ENCODE assay signal across 17 mouse cellular contexts in genomic region chr6:122493799-122494472, GRCm38 (mm10). TPM values are rescaled to one million over a fixed set of nuclear protein-coding genes. Genes with fewer than 3 reads are reported as not detected.
DNase-seq lines count a peak whose midpoint lies in the region; ATAC-seq and TF ChIP-seq lines count a peak whose summit lies in the region.
"Had no signal": no experiment of that assay in that cellular context is flagged by ENCODE, and none has a peak within 500 bp of the region (broad histone marks: within the 10 kb centered on the region; RNA-seq: fewer than 3 reads in every experiment).

No protein-coding gene starts in this region.

- no peak overlapping the region for H3K9ac ChIP-seq in forebrain, postnatal 0 days
- no peak overlapping the region; the same call in 1 of the 2 replicates for H3K9ac ChIP-seq in hindbrain, embryonic 14.5 days
- H3K9ac ChIP-seq in midbrain, embryonic 15.5 days, result no peak overlapping the region
- no peak overlapping the region for H3K9ac ChIP-seq in liver, postnatal 0 days (replicated peaks)
- H3K9ac ChIP-seq: stomach, embryonic 15.5 days had no signal

- H3K4me1 ChIP-seq in forebrain, embryonic 10.5 days, result peaks cover 52% of the 10 kb centered on the region
- 0 out of 2 replicates have a peak, but pooled peaks cover 8% of the 10 kb centered on the region for H3K4me1 ChIP-seq in forebrain, postnatal 0 days (ENCODE audit: insufficient read depth)
- H3K4me1 ChIP-seq in hindbrain, embryonic 14.5 days (replicated peaks; ENCODE audit: control insufficient read depth, insufficient read depth, low read length), result peaks cover 27% of the 10 kb centered on the region
- H3K4me1 ChIP-seq in midbrain, embryonic 15.5 days, result peaks cover 42% of the 10 kb centered on the region
- H3K4me1 ChIP-seq in liver, postnatal 0 days (ENCODE audit: insufficient read depth), result 0 out of 2 replicates have a peak, but pooled peaks cover 7% of the 10 kb centered on the region

- no peak overlapping the region for H3K4me3 ChIP-seq in forebrain, embryonic 10.5 days
- H3K4me3 ChIP-seq in forebrain, postnatal 0 days (ENCODE audit: low read depth, low read length), result no peak overlapping the region
- H3K4me3 ChIP-seq in hindbrain, embryonic 14.5 days (replicated peaks; ENCODE audit: low read length), result no peak overlapping the region
- no peak overlapping the region for H3K4me3 ChIP-seq in midbrain, embryonic 15.5 days
- H3K4me3 ChIP-seq in liver, postnatal 0 days (ENCODE audit: low read depth, low read length), result no peak overlapping the region
- no peak overlapping the region for H3K4me3 ChIP-seq in gastrocnemius, adult 2 months
- H3K4me3 ChIP-seq: stomach, embryonic 15.5 days had no signal

- TF ChIP-seq EP300 in liver, postnatal 0 days (IDR thresholded peaks at IDR 0.05; ENCODE audit: low read depth), result no peak

- no peak for ATAC-seq in forebrain, postnatal 0 days
- no peak for ATAC-seq in hindbrain, embryonic 14.5 days (ENCODE audit: low FRiP score)
- no peak for ATAC-seq in midbrain, embryonic 15.5 days (replicated peaks)
- no peak for ATAC-seq in liver, postnatal 0 days
- ATAC-seq in CD4-positive, CD25-positive, alpha-beta regulatory T cell, adult 4 months, result no peak

- peak overlapping the region; percentile 83 for H3K27ac ChIP-seq in forebrain, embryonic 10.5 days
- no peak overlapping the region for H3K27ac ChIP-seq in forebrain, postnatal 0 days (ENCODE audit: low read depth, low read length)
- H3K27ac ChIP-seq in hindbrain, embryonic 14.5 days, result peak overlapping the region; percentile 80
- peak overlapping the region; percentile 57 for H3K27ac ChIP-seq in midbrain, embryonic 15.5 days
- H3K27ac ChIP-seq in liver, postnatal 0 days (ENCODE audit: low read depth), result no peak overlapping the region
- H3K27ac ChIP-seq in gastrocnemius, adult 2 months, result no peak overlapping the region

- 25% methylated on average over 6 of the region's 6 CpGs for WGBS in forebrain, embryonic 10.5 days
- 28% methylated on average over 6 of the region's 6 CpGs for WGBS in forebrain, postnatal 0 days
- WGBS in hindbrain, embryonic 14.5 days, result 32% methylated on average over 6 of the region's 6 CpGs
- 21% methylated on average over 6 of the region's 6 CpGs for WGBS in midbrain, embryonic 15.5 days
- 21% methylated on average over 6 of the region's 6 CpGs for WGBS in liver, postnatal 0 days (ENCODE audit: insufficient replicate concordance)

- TF ChIP-seq CTCF in forebrain, postnatal 0 days (IDR thresholded peaks at IDR 0.05; ENCODE audit: low read depth), result no peak
- TF ChIP-seq CTCF in liver, postnatal 0 days (IDR thresholded peaks at IDR 0.05; ENCODE audit: low read depth), result no peak
- no peak for TF ChIP-seq CTCF in gastrocnemius, adult 2 months (IDR thresholded peaks at IDR 0.05)

- no peaks in the 10 kb centered on the region for H3K9me3 ChIP-seq in forebrain, embryonic 10.5 days
- no peaks in the 10 kb centered on the region for H3K9me3 ChIP-seq in forebrain, postnatal 0 days (ENCODE audit: low read length)
- H3K9me3 ChIP-seq in hindbrain, embryonic 14.5 days (ENCODE audit: control insufficient read depth, low read length), result no peaks in the 10 kb centered on the region
- H3K9me3 ChIP-seq in midbrain, embryonic 15.5 days, result no peaks in the 10 kb centered on the region
- H3K9me3 ChIP-seq in liver, postnatal 0 days (ENCODE audit: low read length), result no peaks in the 10 kb centered on the region
- H3K9me3 ChIP-seq: stomach, embryonic 15.5 days had no signal

- no peak for DNase-seq in forebrain, embryonic 10.5 days (ENCODE audit: extremely low spot score, low spot score)
- DNase-seq in forebrain, postnatal 0 days, result no peak
- DNase-seq in embryo, embryonic 10.5 days (ENCODE audit: low spot score), result peak; percentile 51
- DNase-seq in hindbrain, embryonic 14.5 days (ENCODE audit: low spot score), result no peak
- DNase-seq in liver, postnatal 0 days, result no peak
- DNase-seq in gastrocnemius, adult 2 months, result no peak
- DNase-seq: lung, adult 18-20 months; right cerebral cortex, adult 18-20 months had no signal

- intact Hi-C loops in gastrocnemius, adult 2 months (cut with DNase I), result no loop called here

- H3K27me3 ChIP-seq in forebrain, embryonic 10.5 days (ENCODE audit: poor library complexity, severe bottlenecking), result peaks cover 10% of the 10 kb centered on the region
- H3K27me3 ChIP-seq in forebrain, postnatal 0 days (ENCODE audit: insufficient read depth, low read length), result no peaks in the 10 kb centered on the region
- no peaks in the 10 kb centered on the region for H3K27me3 ChIP-seq in hindbrain, embryonic 14.5 days (ENCODE audit: control insufficient read depth, insufficient read depth, low read length)
- no peaks in the 10 kb centered on the region for H3K27me3 ChIP-seq in midbrain, embryonic 15.5 days (replicated peaks)
- H3K27me3 ChIP-seq in liver, postnatal 0 days (ENCODE audit: insufficient read depth, low read length), result peaks cover 65% of the 10 kb centered on the region
- H3K27me3 ChIP-seq: stomach, embryonic 15.5 days had no signal

- no peaks in the 10 kb centered on the region for H3K36me3 ChIP-seq in forebrain, embryonic 10.5 days (replicated peaks)
- no peaks in the 10 kb centered on the region for H3K36me3 ChIP-seq in forebrain, postnatal 0 days (ENCODE audit: insufficient read depth)
- H3K36me3 ChIP-seq in hindbrain, embryonic 14.5 days (replicated peaks; ENCODE audit: control insufficient read depth, insufficient read depth), result no peaks in the 10 kb centered on the region
- no peaks in the 10 kb centered on the region for H3K36me3 ChIP-seq in midbrain, embryonic 15.5 days (replicated peaks)
- H3K36me3 ChIP-seq in liver, postnatal 0 days (replicated peaks; ENCODE audit: insufficient read depth, low read length), result no peaks in the 10 kb centered on the region
- H3K36me3 ChIP-seq: stomach, embryonic 15.5 days had no signal

- no peak overlapping the region for H3K4me2 ChIP-seq in forebrain, postnatal 0 days (ENCODE audit: low read depth)
- no peak overlapping the region for H3K4me2 ChIP-seq in hindbrain, embryonic 14.5 days (replicated peaks)
- H3K4me2 ChIP-seq in midbrain, embryonic 15.5 days, result 0 out of 2 replicates have a peak overlapping the region, but pooled peaks have one; percentile 1
- H3K4me2 ChIP-seq in liver, postnatal 0 days (ENCODE audit: low read depth, low read length), result no peak overlapping the region
- H3K4me2 ChIP-seq: stomach, embryonic 15.5 days had no signal

RNA-seq across cellular contexts. Expression of gene Rimklb, which starts 4.6 kb away (rescaled TPM):
- 43.0 and 44.4 TPM in 2 replicates for polyA plus RNA-seq in forebrain, embryonic 10.5 days (2016; fragmentation: Nextera tagmentation; extraction: Ambion mirVana)
- total RNA-seq in forebrain, postnatal 0 days (2014; rRNA removed), result 159 and 160 TPM in 2 replicates
- 86.6 and 104 TPM in 2 replicates for polyA plus RNA-seq in forebrain, postnatal 0 days (2015; fragmentation: Nextera tagmentation; extraction: Ambion mirVana)
- 127 and 145 TPM in 2 replicates for polyA plus RNA-seq in hindbrain, embryonic 14.5 days (2014; fragmentation: Nextera tagmentation; extraction: Ambion mirVana)
- polyA plus RNA-seq in midbrain, embryonic 15.5 days (2015; fragmentation: Nextera tagmentation; extraction: Ambion mirVana), result 120 and 121 TPM in 2 replicates
- 0.34 TPM in 1 of 2 replicates, not detected in the other for polyA plus RNA-seq in liver, postnatal 0 days (2015; fragmentation: Nextera tagmentation; extraction: Ambion mirVana)
- under 1 TPM in 1 of 2 experiments, not detected in 1; 0.17 TPM for polyA plus RNA-seq in CD4-positive, CD25-positive, alpha-beta regulatory T cell, adult 4 months (2017; shearing (Covaris generic))
- total RNA-seq in gastrocnemius, adult 2 months (2021), result under 1 TPM in 1 of 2 experiments, not detected in 1; 0.99 TPM
- total RNA-seq: monocyte, adult 5-6 weeks had no signal

RNA-seq across cellular contexts. Expression of gene Mfap5, which starts 11.7 kb away (rescaled TPM):
- polyA plus RNA-seq in forebrain, embryonic 10.5 days (2016; fragmentation: Nextera tagmentation; extraction: Ambion mirVana), result 0.12 and 0.42 TPM in 2 replicates
- total RNA-seq in forebrain, postnatal 0 days (2014; rRNA removed), result 3.5 and 3.6 TPM in 2 replicates
- polyA plus RNA-seq in forebrain, postnatal 0 days (2015; fragmentation: Nextera tagmentation; extraction: Ambion mirVana), result 3.8 and 5.5 TPM in 2 replicates
- polyA plus RNA-seq in hindbrain, embryonic 14.5 days (2014; fragmentation: Nextera tagmentation; extraction: Ambion mirVana), result 2.0 and 2.3 TPM in 2 replicates
- polyA plus RNA-seq in midbrain, embryonic 15.5 days (2015; fragmentation: Nextera tagmentation; extraction: Ambion mirVana), result 2.3 and 3.7 TPM in 2 replicates
- polyA plus RNA-seq in liver, postnatal 0 days (2015; fragmentation: Nextera tagmentation; extraction: Ambion mirVana), result 0.55 and 2.5 TPM in 2 replicates
- polyA plus RNA-seq in CD4-positive, CD25-positive, alpha-beta regulatory T cell, adult 4 months (2017; shearing (Covaris generic)), result not detected
- 10 to 100 TPM; 24.3 to 35.4 TPM for total RNA-seq in gastrocnemius, adult 2 months (2021)
- total RNA-seq: monocyte, adult 5-6 weeks had no signal

RNA-seq across cellular contexts. Expression of gene Aicda, which starts 59.7 kb away (rescaled TPM):
- polyA plus RNA-seq in forebrain, embryonic 10.5 days (2016; fragmentation: Nextera tagmentation; extraction: Ambion mirVana), result not detected in 2 replicates
- 0.31 and 3.1 TPM in 2 replicates for total RNA-seq in forebrain, postnatal 0 days (2014; rRNA removed)
- 0.29 and 1.3 TPM in 2 replicates for polyA plus RNA-seq in forebrain, postnatal 0 days (2015; fragmentation: Nextera tagmentation; extraction: Ambion mirVana)
- polyA plus RNA-seq in hindbrain, embryonic 14.5 days (2014; fragmentation: Nextera tagmentation; extraction: Ambion mirVana), result 0.52 and 1.0 TPM in 2 replicates
- 0.40 and 0.56 TPM in 2 replicates for polyA plus RNA-seq in midbrain, embryonic 15.5 days (2015; fragmentation: Nextera tagmentation; extraction: Ambion mirVana)
- polyA plus RNA-seq in liver, postnatal 0 days (2015; fragmentation: Nextera tagmentation; extraction: Ambion mirVana), result 0.06 TPM in 1 of 2 replicates, not detected in the other
- 1 to 10 TPM in 1 of 2 experiments, under 1 TPM in 1; 0.66 to 1.6 TPM for polyA plus RNA-seq in CD4-positive, CD25-positive, alpha-beta regulatory T cell, adult 4 months (2017; shearing (Covaris generic))
- not detected for total RNA-seq in gastrocnemius, adult 2 months (2021)
- total RNA-seq: gastrocnemius, adult 18-20 months; left cerebral cortex, postnatal 10 days; monocyte, adult 5-6 weeks had no signal
- polyA plus RNA-seq: cortical plate, adult 2 months; heart, postnatal 0 days; kidney, embryonic 16.5 days had no signal

Comparison
In these comparisons a context has a peak if more than half of its experiments do, and no peak if none do; other contexts are left out.
1. H3K27ac ChIP-seq: peak in forebrain, embryonic 10.5 days (single experiment), hindbrain, embryonic 14.5 days (single experiment) and midbrain, embryonic 15.5 days (single experiment); none in forebrain, postnatal 0 days (single experiment), liver, postnatal 0 days (single experiment) and gastrocnemius, adult 2 months (single experiment).
2. RNA of gene Rimklb, which starts 4.6 kb away (polyA plus RNA-seq): 127 to 145 TPM in hindbrain, embryonic 14.5 days, 120 to 121 TPM in midbrain, embryonic 15.5 days, 86.6 to 104 TPM in forebrain, postnatal 0 days and 43.0 to 44.4 TPM in forebrain, embryonic 10.5 days; 0.17 TPM in CD4-positive, CD25-positive, alpha-beta regulatory T cell, adult 4 months and 0.34 TPM in liver, postnatal 0 days; every median in the first group is over 10 times any median in the second.